Mouse (Mus musculus) heart, embryonic 11.5 days (tissue): Measurements from ENCODE around the gene Pop7. TPM values are rescaled to one million over a fixed set of nuclear protein-coding genes. Genes with fewer than 3 reads are reported as not detected.

Source experiments
- ATAC-seq: fragments of 200-750 bp; cut with Nextera tagmentation; replicated peaks from 2 replicates; pipeline ENCODE4 v1.8.0; 2017; ENCODE audit warnings: moderate library complexity; ENCODE audit not compliant: insufficient number of reproducible peaks, low FRiP score, low TSS enrichment
- H3K27ac ChIP-seq: fragments of 300-500 bp; sonication (generic); 2 replicates; pipeline ENCODE4 v1.5.1; 2014; ENCODE audit warnings: mild to moderate bottlenecking, low read depth, low read length
- H3K27me3 ChIP-seq: fragments of 300-500 bp; sonication (generic); 2 replicates; pipeline ENCODE4 v1.6.1; 2014; ENCODE audit warnings: mild to moderate bottlenecking, low read length, mixed read lengths; ENCODE audit not compliant: control insufficient read depth, insufficient read depth
- H3K36me3 ChIP-seq: fragments of 300-500 bp; sonication (generic); 2 replicates; pipeline ENCODE4 v1.6.1; 2014; ENCODE audit warnings: mild to moderate bottlenecking, low read length, moderate library complexity, mixed read lengths; ENCODE audit not compliant: control insufficient read depth, insufficient read depth
- H3K4me1 ChIP-seq: fragments of 300-500 bp; sonication (generic); 2 replicates; pipeline ENCODE4 v1.6.1; 2014; ENCODE audit warnings: low read length; ENCODE audit not compliant: control insufficient read depth, insufficient read depth
- H3K4me2 ChIP-seq: fragments of 300-500 bp; sonication (generic); 2 replicates; pipeline ENCODE4 v1.6.1; 2014; ENCODE audit warnings: mild to moderate bottlenecking, moderate library complexity
- H3K4me3 ChIP-seq: fragments of 300-500 bp; sonication (generic); 2 replicates; pipeline ENCODE4 v1.5.1; 2014; ENCODE audit warnings: low read depth, low read length
- H3K9ac ChIP-seq: fragments of 300-500 bp; sonication (generic); 2 replicates; pipeline ENCODE4 v1.6.1; 2014; ENCODE audit warnings: mild to moderate bottlenecking, low read depth, low read length, moderate library complexity
- H3K9me3 ChIP-seq: fragments of 300-500 bp; sonication (generic); replicated peaks from 2 replicates; pipeline ENCODE4 v1.6.1; 2016; ENCODE audit warnings: low read length; ENCODE audit not compliant: control insufficient read depth
- WGBS: fragments of 180-500 bp; shearing (Covaris S2); extraction: QIAGEN DNeasy Blood & Tissue Kit; methylation state at CpG from one replicate; pipeline ENCODE4 v1.1.7; 2014; ENCODE audit not compliant: insufficient replicate concordance; 5-methylcytosine and 5-hydroxymethylcytosine counted together
- polyA plus RNA-seq: library from polyadenylated mRNA; unstranded; fragments of >200 nt; fragmentation: Nextera tagmentation; extraction: Ambion mirVana; gene quantifications from 2 replicates; pipeline ENCODE4 v1.2.1, GENCODE M21; 2014

The Pop7 gene
- polyA plus RNA-seq, 1 experiment from 2014 or later, result 50.0 TPM

DNA sequence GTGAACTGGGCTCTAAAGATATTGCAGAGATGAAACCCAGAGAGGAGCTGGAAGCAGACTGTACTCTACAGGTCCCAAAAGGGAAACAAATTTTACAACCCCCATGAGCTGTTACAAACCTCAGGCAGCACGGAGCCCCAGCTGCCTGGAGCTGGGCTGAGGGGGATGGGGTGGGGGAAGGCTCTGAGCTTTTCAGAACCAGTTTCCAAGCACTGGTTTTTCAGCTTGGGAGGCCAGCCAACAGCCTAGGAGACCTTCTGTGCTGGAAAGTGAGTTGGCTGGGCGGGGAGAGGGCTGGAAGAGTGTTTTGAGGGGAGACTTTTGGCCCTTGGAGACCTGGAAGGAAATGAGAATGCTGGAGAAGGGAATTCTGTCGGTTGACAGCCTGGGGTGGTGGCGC lies 10.8 kb downstream of the Pop7 start:
- no peak for ATAC-seq
- no peak overlapping the region for H3K27ac ChIP-seq
- no peaks in the 10 kb centered on the region for H3K36me3 ChIP-seq

DNA sequence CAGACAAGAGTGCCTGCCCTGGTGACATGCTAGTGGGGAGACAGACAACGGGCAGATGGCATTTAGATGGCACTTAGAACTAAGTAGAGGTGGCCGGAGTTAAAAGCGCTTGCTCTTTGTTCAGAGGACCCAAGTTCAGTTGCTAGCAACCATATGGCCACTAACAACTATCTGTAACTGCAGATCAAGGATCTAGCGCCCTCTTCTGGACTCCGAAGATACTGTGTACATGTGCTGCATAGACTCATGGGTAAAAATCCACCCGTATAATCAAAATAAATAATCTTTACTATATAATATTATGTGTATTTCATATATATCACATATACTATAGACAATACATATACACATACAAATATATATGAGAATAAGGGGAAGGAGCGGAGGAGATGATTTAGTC lies 14.7 kb downstream of the Pop7 start:
- peaks cover 23% of the 10 kb centered on the region for H3K27me3 ChIP-seq
- WGBS, result 77% methylated on average over 7 of the region's 7 CpGs
- no peaks in the 10 kb centered on the region for H3K36me3 ChIP-seq

More for the DNA sequence above, 10.8 kb downstream of the Pop7 start:
- Histone ChIP-seq H3K9me3 (no peaks in the 10 kb centered on the region), H3K4me3 (no peak overlapping the region), H3K4me1 (no peaks in the 10 kb centered on the region), H3K27me3 (peaks cover under 1% of the 10 kb centered on the region; the same call in 1 of the 2 replicates), H3K4me2 (no peak overlapping the region), H3K9ac (no peak overlapping the region)
- WGBS, result 57% methylated on average over 4 of the region's 4 CpGs

GRCm38 (mm10) chr5:137485851-137486155 lies 16.5 kb downstream of the Pop7 start:
- Histone ChIP-seq H3K9me3 (no peaks in the 10 kb centered on the region), H3K27me3 (peaks cover 23% of the 10 kb centered on the region), H3K4me3 (peak overlapping the region; percentile 28), H3K4me1 (0 out of 2 replicates have a peak, but pooled peaks cover 3% of the 10 kb centered on the region), H3K9ac (no peak overlapping the region; the same call in 1 of the 2 replicates), H3K36me3 (no peaks in the 10 kb centered on the region), H3K27ac (no peak overlapping the region), H3K4me2 (peak overlapping the region; percentile 55)
- no peak for ATAC-seq
- 1% methylated on average over 17 of the region's 17 CpGs for WGBS

More for the DNA sequence above, 14.7 kb downstream of the Pop7 start:
- Histone ChIP-seq H3K4me1 (0 out of 2 replicates have a peak, but pooled peaks cover 3% of the 10 kb centered on the region), H3K4me2 (no peak overlapping the region), H3K4me3 (no peak overlapping the region), H3K27ac (no peak overlapping the region), H3K9me3 (no peaks in the 10 kb centered on the region), H3K9ac (no peak overlapping the region)
- no peak for ATAC-seq

GRCm38 (mm10) chr5:137485071-137485850 lies 17.1 kb downstream of the Pop7 start:
- Histone ChIP-seq H3K9ac (peak overlapping the region; percentile 24), H3K4me1 (0 out of 2 replicates have a peak, but pooled peaks cover 3% of the 10 kb centered on the region), H3K4me3 (peak overlapping the region; percentile 28), H3K9me3 (no peaks in the 10 kb centered on the region), H3K27me3 (peaks cover 23% of the 10 kb centered on the region), H3K36me3 (no peaks in the 10 kb centered on the region), H3K27ac (no peak overlapping the region), H3K4me2 (peak overlapping the region; percentile 55)
- WGBS, result 9% methylated on average over 28 of the region's 30 CpGs
- no peak for ATAC-seq

DNA sequence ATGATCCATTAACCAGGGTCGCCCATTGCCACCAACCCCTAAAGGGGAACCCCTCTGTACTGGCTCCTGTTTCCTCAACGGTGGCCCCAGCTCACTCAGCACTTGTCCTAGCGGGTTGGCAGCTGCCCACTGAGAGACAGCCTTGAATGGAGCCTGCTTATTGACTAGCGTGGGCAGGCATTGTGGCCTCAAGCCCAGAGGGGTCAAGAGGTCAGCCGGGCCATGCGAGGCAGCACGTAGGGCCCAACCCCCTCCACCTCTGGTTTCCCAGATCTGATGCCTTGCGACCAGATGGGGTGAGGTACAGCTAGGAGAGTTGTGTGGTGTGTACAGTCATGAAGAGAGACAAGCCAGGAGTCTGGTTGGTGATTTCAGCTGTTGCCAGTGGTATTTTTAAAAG lies 20.4 kb downstream of the Pop7 start:
- Histone ChIP-seq H3K4me3 (no peak overlapping the region), H3K9ac (no peak overlapping the region), H3K9me3 (no peaks in the 10 kb centered on the region), H3K27me3 (peaks cover 23% of the 10 kb centered on the region), H3K4me2 (no peak overlapping the region), H3K4me1 (0 out of 2 replicates have a peak, but pooled peaks cover 3% of the 10 kb centered on the region), H3K27ac (no peak overlapping the region), H3K36me3 (no peaks in the 10 kb centered on the region)
- 45% methylated on average over 8 of the region's 8 CpGs for WGBS
- no peak for ATAC-seq

DNA sequence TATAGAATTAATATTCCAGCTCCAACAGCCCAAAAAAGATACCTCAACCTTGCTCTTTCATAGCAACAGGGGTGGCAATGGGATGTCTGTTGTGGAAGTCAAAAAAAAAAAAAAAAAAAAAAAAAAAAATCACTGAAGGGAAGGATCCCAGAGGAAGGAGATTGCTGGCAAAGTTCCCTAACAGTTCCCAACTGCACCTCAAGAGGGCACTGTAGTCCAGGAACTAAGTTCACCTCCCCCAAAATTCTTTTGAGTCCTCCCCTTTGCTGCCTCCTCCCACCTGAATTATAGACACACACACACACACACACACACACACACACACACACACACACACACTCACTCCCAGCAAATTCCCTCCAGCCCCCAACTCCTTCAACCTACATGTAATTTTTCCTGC lies 21.2 kb downstream of the Pop7 start:
- Histone ChIP-seq H3K9ac (no peak overlapping the region), H3K36me3 (no peaks in the 10 kb centered on the region), H3K27ac (no peak overlapping the region), H3K27me3 (peaks cover 18% of the 10 kb centered on the region), H3K4me2 (no peak overlapping the region), H3K4me3 (no peak overlapping the region), H3K4me1 (0 out of 2 replicates have a peak, but pooled peaks cover 3% of the 10 kb centered on the region), H3K9me3 (no peaks in the 10 kb centered on the region)
- ATAC-seq, result no peak

GRCm38 (mm10) chr5:137476964-137477363 lies 25.4 kb downstream of the Pop7 start, which contains the start of gene Zan:
Gene Zan (minus strand): TSS chr5:137477064.
- WGBS, result 78% methylated on average over 5 of the region's 5 CpGs
- H3K9ac ChIP-seq, result no peak within 1 kb of the TSS
- no peak for ATAC-seq
- no peak within 1 kb of the TSS for H3K4me3 ChIP-seq
- H3K4me1 ChIP-seq, result no peaks in the 10 kb centered on the region
- H3K4me2 ChIP-seq, result no peak within 1 kb of the TSS
- H3K27ac ChIP-seq, result no peak within 1 kb of the TSS
- no peaks in the 10 kb centered on the region for H3K9me3 ChIP-seq
- no peaks in the 10 kb centered on the region; the same call in 1 of the 2 replicates for H3K27me3 ChIP-seq
- H3K36me3 ChIP-seq, result no peaks in the 10 kb centered on the region

GRCm38 (mm10) chr5:137474351-137474750 lies 28.0 kb downstream of the Pop7 start:
- no peak overlapping the region for H3K4me3 ChIP-seq
- H3K27me3 ChIP-seq, result no peaks in the 10 kb centered on the region
- H3K4me2 ChIP-seq, result no peak overlapping the region
- 40% methylated on average over 2 of the region's 2 CpGs for WGBS
- no peaks in the 10 kb centered on the region for H3K36me3 ChIP-seq
- no peak overlapping the region for H3K27ac ChIP-seq
- ATAC-seq, result no peak
- no peaks in the 10 kb centered on the region for H3K9me3 ChIP-seq
- no peaks in the 10 kb centered on the region for H3K4me1 ChIP-seq
- no peak overlapping the region for H3K9ac ChIP-seq
